Mouse (Mus musculus) cerebellum, adult 2 months (tissue): ENCODE measurements around the gene Rps7.

Experiments used
- CTCF ChIP-seq: fragments of 200-500 bp; IDR thresholded peaks from 2 replicates; pipeline ENCODE4 v1.5.1; 2011; ENCODE audit warnings: low read depth, mild to moderate bottlenecking, control low read depth, low read length, moderate library complexity, borderline replicate concordance; ENCODE audit not compliant: insufficient read depth
- POLR2A ChIP-seq: fragments of 200-500 bp; IDR thresholded peaks from 2 replicates; pipeline ENCODE4 v1.6.1; 2011; ENCODE audit warnings: low read length, control low read depth, borderline replicate concordance; ENCODE audit not compliant: insufficient read depth

GRCm38 (mm10) chr12:28617297-28617696 is 18.5 kb downstream of the Rps7 start:
- TF ChIP-seq CTCF, result no peak
- TF ChIP-seq POLR2A, result no peak
